15 mouse cellular contexts compared by ENCODE assay signal in genomic region chr5:88952757-88953577, GRCm38 (mm10).
DNase-seq lines count a peak whose midpoint lies in the region; ATAC-seq and TF ChIP-seq lines count a peak whose summit lies in the region.
"Had no signal": no experiment of that assay in that cellular context is flagged by ENCODE, and none has a peak within 500 bp of the region (broad histone marks: within the 10 kb centered on the region; RNA-seq: fewer than 3 reads in every experiment).

No protein-coding gene starts in this region.

- no peak for DNase-seq in kidney, postnatal 0 days (ENCODE audit: low spot score)
- no peak for DNase-seq in kidney, adult 11 months
- peak; percentile 11 for DNase-seq in CD4-positive helper T cell, adult 2 months (ENCODE audit: low read depth, low spot score)
- no peak for DNase-seq in adrenal gland, adult (ENCODE audit: inconsistent age in 2 of 2, low spot score in 1 of 2)
- DNase-seq in cerebellum, adult 11-12 months = no peak
- DNase-seq: cerebellum, adult 9-11 months; gastrocnemius, postnatal 14 days; kidney, postnatal 10 days; lung, postnatal 10 days; right cerebral cortex, postnatal 25 days had no signal

- no peak overlapping the region for H3K27ac ChIP-seq in kidney, postnatal 0 days
- H3K27ac ChIP-seq in bone marrow, adult 2 months (ENCODE audit: control insufficient read depth, insufficient read depth, low read depth, low read length, poor library complexity) = no peak overlapping the region
- no peak overlapping the region for H3K27ac ChIP-seq in liver, embryonic 16.5 days (ENCODE audit: low read length)
- H3K27ac ChIP-seq: hindbrain, embryonic 15.5 days; neural tube, embryonic 13.5 days had no signal

- no peaks in the 10 kb centered on the region for H3K27me3 ChIP-seq in kidney, postnatal 0 days (ENCODE audit: insufficient read depth, low read length)
- H3K27me3 ChIP-seq in liver, embryonic 16.5 days (ENCODE audit: control insufficient read depth, insufficient read depth, low read depth, low read length) = no peaks in the 10 kb centered on the region
- H3K27me3 ChIP-seq: hindbrain, embryonic 15.5 days; neural tube, embryonic 13.5 days had no signal

- no peaks in the 10 kb centered on the region for H3K36me3 ChIP-seq in kidney, postnatal 0 days (ENCODE audit: insufficient read depth, low read length)
- no peaks in the 10 kb centered on the region for H3K36me3 ChIP-seq in liver, embryonic 16.5 days (ENCODE audit: control insufficient read depth, insufficient read depth)
- H3K36me3 ChIP-seq: hindbrain, embryonic 15.5 days; neural tube, embryonic 13.5 days had no signal

- TF ChIP-seq CTCF in kidney, postnatal 0 days (IDR thresholded peaks at IDR 0.05; ENCODE audit: low read depth) = no peak
- TF ChIP-seq CTCF in bone marrow, adult 2 months (IDR thresholded peaks at IDR 0.05; ENCODE audit: control insufficient read depth, insufficient read depth, low read length) = no peak

- no peaks in the 10 kb centered on the region for H3K9me3 ChIP-seq in kidney, postnatal 0 days (replicated peaks; ENCODE audit: low read length)
- H3K9me3 ChIP-seq in liver, embryonic 16.5 days (replicated peaks; ENCODE audit: control insufficient read depth, low read length) = no peaks in the 10 kb centered on the region
- H3K9me3 ChIP-seq: hindbrain, embryonic 15.5 days; neural tube, embryonic 13.5 days had no signal

- no peak for ATAC-seq in kidney, postnatal 0 days (replicated peaks; ENCODE audit: low FRiP score, low read depth)
- 0 out of 2 replicates have a peak, but pooled peaks have one; percentile 54 for ATAC-seq in liver, embryonic 16.5 days (ENCODE audit: low read depth)
- no peak for ATAC-seq in frontal cortex, adult (ENCODE audit: low TSS enrichment)

- H3K4me3 ChIP-seq in kidney, postnatal 0 days (replicated peaks; ENCODE audit: low read depth, low read length) = no peak overlapping the region
- peak overlapping the region; percentile 47 for H3K4me3 ChIP-seq in bone marrow, adult 2 months (replicated peaks; ENCODE audit: control insufficient read depth, low read depth, low read length)
- peak overlapping the region; percentile 40 for H3K4me3 ChIP-seq in liver, embryonic 16.5 days (ENCODE audit: low read depth, low read length)
- H3K4me3 ChIP-seq: hindbrain, embryonic 15.5 days; neural tube, embryonic 13.5 days had no signal

- H3K4me1 ChIP-seq in kidney, postnatal 0 days (replicated peaks; ENCODE audit: insufficient read depth, low read length) = no peaks in the 10 kb centered on the region
- no peaks in the 10 kb centered on the region; the same call in 1 of the 2 replicates for H3K4me1 ChIP-seq in bone marrow, adult 2 months (ENCODE audit: control insufficient read depth, insufficient read depth, low read length)
- H3K4me1 ChIP-seq in liver, embryonic 16.5 days (ENCODE audit: control insufficient read depth, low read depth, low read length) = no peaks in the 10 kb centered on the region; the same call in 1 of the 2 replicates
- H3K4me1 ChIP-seq: hindbrain, embryonic 15.5 days had no signal

- 70% methylated on average over 17 of the region's 17 CpGs for WGBS in kidney, postnatal 0 days
- 6% methylated on average over 17 of the region's 17 CpGs for WGBS in bone marrow, adult 2 months
- WGBS in liver, embryonic 16.5 days (ENCODE audit: insufficient replicate concordance) = 16% methylated on average over 17 of the region's 17 CpGs

- TF ChIP-seq POLR2A in bone marrow, adult 2 months (IDR thresholded peaks at IDR 0.05; ENCODE audit: borderline replicate concordance, control insufficient read depth, low read depth, low read length) = no peak

- no peak overlapping the region for H3K9ac ChIP-seq in kidney, postnatal 0 days (ENCODE audit: low read depth, low read length)
- no peak overlapping the region for H3K9ac ChIP-seq in liver, embryonic 16.5 days (ENCODE audit: low read depth, low read length)
- H3K9ac ChIP-seq: hindbrain, embryonic 15.5 days; neural tube, embryonic 13.5 days had no signal

- peak overlapping the region; percentile 21; the same call in 1 of the 2 replicates for H3K4me2 ChIP-seq in kidney, postnatal 0 days (ENCODE audit: low read length)
- peak overlapping the region; percentile 56 for H3K4me2 ChIP-seq in liver, embryonic 16.5 days (ENCODE audit: low read depth, low read length)
- H3K4me2 ChIP-seq: hindbrain, embryonic 15.5 days; neural tube, embryonic 13.5 days had no signal
